Mouse (Mus musculus): ENCODE data around the gene Nudt22. TPM values are rescaled to one million over a fixed set of nuclear protein-coding genes. Genes with fewer than 3 reads are reported as not detected.

Nudt22 gene
- polyA plus RNA-seq, 1 experiment = 11.1 TPM

GRCm38 (mm10) chr19:6978639-6978974, 17.3 kb downstream of the Nudt22 start:
- Histone ChIP-seq H3K4me3 (ENCODE audit: insufficient read depth, low read length) (peak overlapping the region; percentile 74), H3K4me1 (ENCODE audit: control insufficient read depth, insufficient read depth, low read length) (peaks cover 22% of the 10 kb centered on the region), H3K27ac (ENCODE audit: insufficient read depth, low read depth, low read length) (peak overlapping the region; percentile 81)
- TF ChIP-seq POLR2A (IDR thresholded peaks at IDR 0.05; ENCODE audit: borderline replicate concordance, low read depth, low read length) = no peak
- TF ChIP-seq CTCF (IDR thresholded peaks at IDR 0.05; ENCODE audit: low read depth, low read length) = no peak

DNA sequence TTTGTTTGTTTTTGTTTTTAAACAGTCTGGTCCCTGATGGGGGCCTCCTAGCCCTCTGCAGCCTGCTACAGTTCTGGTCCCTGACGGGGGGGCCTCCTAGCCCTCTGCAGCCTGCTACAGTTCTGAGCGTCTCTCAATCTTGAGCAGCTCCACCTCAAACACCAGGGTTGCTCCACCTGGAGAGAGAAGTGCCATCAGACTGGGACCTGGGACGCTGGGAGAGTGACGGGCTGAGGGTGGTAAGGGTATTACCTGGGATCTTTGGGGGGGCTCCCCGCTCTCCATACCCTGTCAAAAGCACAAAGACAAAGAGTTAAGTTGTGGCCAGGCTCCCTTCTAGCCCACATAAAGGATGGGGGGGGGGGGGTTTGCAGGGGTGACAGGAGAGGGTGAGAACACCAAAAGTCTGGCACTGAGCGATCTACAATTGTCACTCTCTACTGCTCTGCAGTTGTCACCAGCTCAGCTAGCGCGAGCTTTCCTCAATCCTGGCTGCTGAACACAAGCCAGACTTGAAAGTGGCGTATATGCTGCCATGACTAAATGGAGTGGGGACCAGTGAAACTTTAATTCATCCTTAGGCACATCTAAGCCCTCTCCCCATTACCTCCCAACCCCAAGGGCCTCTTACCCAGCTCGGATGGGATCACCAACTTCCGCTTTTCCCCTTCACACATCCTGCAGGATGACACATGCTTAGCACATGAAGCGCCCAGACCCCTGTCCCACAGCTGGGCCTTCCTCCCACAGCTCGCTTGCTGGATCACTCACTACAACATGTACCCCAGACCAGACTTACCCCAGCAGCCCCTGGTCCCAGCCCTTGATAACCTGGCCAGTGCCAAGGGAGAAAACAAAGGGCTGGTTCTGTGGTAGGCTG, 17.9 kb downstream of the Nudt22 start:
- Histone ChIP-seq H3K4me3 (ENCODE audit: insufficient read depth, low read length) (peak overlapping the region; percentile 74), H3K4me1 (ENCODE audit: control insufficient read depth, insufficient read depth, low read length) (peaks cover 22% of the 10 kb centered on the region), H3K27ac (ENCODE audit: insufficient read depth, low read depth, low read length) (peak overlapping the region; percentile 81)
- TF ChIP-seq CTCF (IDR thresholded peaks at IDR 0.05; ENCODE audit: low read depth, low read length) (no peak), POLR2A (IDR thresholded peaks at IDR 0.05; ENCODE audit: borderline replicate concordance, low read depth, low read length) (no peak)

- Histone ChIP-seq H3K27ac (ENCODE audit: insufficient read depth, low read depth, low read length) (peak within 1 kb of the TSS; percentile 64), H3K4me1 (ENCODE audit: control insufficient read depth, insufficient read depth, low read length) (peaks cover 25% of the 10 kb centered on the region), H3K4me3 (ENCODE audit: insufficient read depth, low read length) (peak within 1 kb of the TSS; percentile 65)
- TF ChIP-seq POLR2A (IDR thresholded peaks at IDR 0.05; ENCODE audit: borderline replicate concordance, low read depth, low read length) (no peak), CTCF (IDR thresholded peaks at IDR 0.05; ENCODE audit: low read depth, low read length) (no peak)
Measured at GRCm38 (mm10) chr19:6975537-6976521, 20.1 kb downstream of the Nudt22 start, which contains the start of gene Plcb3. TSS of gene Plcb3 (minus strand) at chr19:6976470.

DNA sequence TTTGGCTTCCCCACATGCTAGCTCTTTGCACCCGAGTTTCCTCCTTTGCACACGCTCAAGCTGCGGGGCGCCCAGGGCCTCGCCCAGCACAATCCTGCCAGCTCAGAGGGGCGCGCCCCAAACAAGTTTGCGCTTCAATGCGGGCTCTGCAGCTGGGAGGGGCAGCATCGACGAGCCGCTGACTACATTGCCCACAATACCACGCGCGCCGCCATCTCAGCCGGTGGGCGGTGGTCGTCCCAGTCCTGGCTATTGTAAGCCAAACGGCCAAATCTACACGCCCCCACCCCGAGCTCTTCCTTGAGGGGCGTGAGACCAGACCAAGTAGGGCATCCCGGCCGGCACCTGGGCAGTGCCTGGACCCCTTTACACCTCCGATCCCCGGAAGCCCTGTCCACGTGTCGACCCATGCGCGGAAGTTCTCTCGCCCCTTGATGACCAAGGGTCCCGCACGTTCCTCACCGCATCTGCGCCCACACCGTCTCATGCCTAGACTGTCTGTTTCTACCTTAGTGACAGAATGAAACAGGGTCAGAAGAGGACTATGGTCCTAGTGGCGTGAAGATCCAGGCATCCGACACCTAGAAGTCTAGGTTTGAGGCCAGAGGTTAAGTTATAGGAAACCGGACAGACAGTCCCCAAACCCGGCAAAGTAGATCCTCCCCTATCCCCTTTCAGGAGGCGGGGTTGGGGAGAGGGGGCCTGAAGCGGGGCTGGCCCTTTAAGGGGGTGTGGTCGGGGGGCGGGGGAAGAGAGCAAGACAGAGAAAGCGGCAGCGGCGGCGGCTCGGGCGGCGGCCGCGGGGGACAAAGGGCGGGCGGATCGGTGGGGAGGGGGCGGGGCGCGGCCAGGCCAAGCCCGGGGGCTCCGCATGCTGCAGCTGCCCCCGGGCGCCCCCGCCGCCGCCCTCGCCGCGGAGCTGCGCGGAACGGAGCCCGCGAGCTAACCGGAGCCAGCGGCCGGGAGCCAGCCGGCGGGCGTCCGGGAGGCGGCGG, 21.4 kb downstream of the Nudt22 start, which contains the start of gene Ppp1r14b:
Gene Ppp1r14b (plus strand): TSS at position 758 of the 995 bp plus-strand sequence.
- TF ChIP-seq CTCF (IDR thresholded peaks at IDR 0.05; ENCODE audit: low read depth, low read length) (no peak), POLR2A (IDR thresholded peaks at IDR 0.05; ENCODE audit: borderline replicate concordance, low read depth, low read length) (no peak)
- Histone ChIP-seq H3K4me3 (ENCODE audit: insufficient read depth, low read length) (peak within 1 kb of the TSS; percentile 74), H3K27ac (ENCODE audit: insufficient read depth, low read depth, low read length) (peak within 1 kb of the TSS; percentile 75), H3K4me1 (ENCODE audit: control insufficient read depth, insufficient read depth, low read length) (peaks cover 29% of the 10 kb centered on the region)

DNA sequence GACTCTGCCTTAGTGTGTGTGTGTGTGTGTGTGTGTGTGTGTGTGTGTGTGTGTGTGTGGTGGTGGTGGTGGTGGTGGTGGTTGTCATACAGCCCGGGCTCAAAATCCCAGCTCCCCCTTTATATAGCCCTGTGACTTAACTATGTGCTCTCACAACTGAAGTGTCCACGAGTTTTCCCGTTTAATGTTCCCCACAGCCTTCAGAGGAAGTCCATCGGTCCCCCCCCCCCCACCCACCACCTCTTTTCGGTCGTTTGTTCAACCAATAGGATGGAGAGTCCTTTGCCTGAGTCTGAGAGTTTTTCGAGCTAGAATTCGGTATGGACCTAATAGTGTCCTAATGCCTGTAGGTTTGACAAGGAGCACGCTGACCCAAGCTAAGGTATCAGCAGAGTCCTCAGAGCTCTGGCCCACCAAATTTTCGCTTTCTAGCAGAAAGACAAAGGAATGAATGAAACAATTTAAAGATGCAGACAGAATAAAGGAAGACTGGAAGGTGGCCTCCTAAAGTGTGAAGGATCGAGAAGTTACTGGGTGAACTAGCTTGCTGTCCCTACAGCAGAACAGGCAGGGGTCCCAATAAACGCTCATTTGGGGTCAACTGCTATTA, 22.2 kb downstream of the Nudt22 start:
- no peak for TF ChIP-seq POLR2A (IDR thresholded peaks at IDR 0.05; ENCODE audit: borderline replicate concordance, low read depth, low read length)
- TF ChIP-seq CTCF (IDR thresholded peaks at IDR 0.05; ENCODE audit: low read depth, low read length) = no peak
- Histone ChIP-seq H3K27ac (ENCODE audit: insufficient read depth, low read depth, low read length) (peak overlapping the region; percentile 52), H3K4me1 (ENCODE audit: control insufficient read depth, insufficient read depth, low read length) (peaks cover 29% of the 10 kb centered on the region), H3K4me3 (ENCODE audit: insufficient read depth, low read length) (peak overlapping the region; percentile 74)

- Histone ChIP-seq H3K4me3 (ENCODE audit: insufficient read depth, low read length) (no peak overlapping the region), H3K27ac (ENCODE audit: insufficient read depth, low read depth, low read length) (no peak overlapping the region), H3K4me1 (ENCODE audit: control insufficient read depth, insufficient read depth, low read length) (peaks cover 24% of the 10 kb centered on the region)
- TF ChIP-seq CTCF (IDR thresholded peaks at IDR 0.05; ENCODE audit: low read depth, low read length) (no peak), POLR2A (IDR thresholded peaks at IDR 0.05; ENCODE audit: borderline replicate concordance, low read depth, low read length) (no peak)
Measured at GRCm38 (mm10) chr19:6972247-6972917, 23.5 kb downstream of the Nudt22 start.

DNA sequence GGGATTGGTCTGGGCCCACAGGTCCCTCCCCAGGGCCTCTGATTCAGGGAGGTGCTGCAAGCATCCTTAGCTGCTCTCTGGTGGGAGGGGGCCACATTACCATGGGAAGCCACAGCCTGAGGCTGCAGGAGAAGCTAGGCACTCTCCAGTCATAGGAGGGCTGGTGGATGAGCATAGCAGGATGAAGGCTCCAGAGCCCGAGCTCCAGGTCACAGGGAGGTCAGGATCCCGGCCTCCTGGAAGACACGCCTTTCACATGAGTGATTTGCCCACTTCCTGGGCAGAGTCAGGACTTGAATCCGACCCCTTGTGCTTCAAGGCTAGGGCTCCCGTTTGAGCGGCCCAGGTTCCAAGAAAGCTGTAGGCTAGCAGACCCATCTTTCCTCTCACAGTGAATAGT, 24.3 kb downstream of the Nudt22 start:
- no peak for TF ChIP-seq CTCF (IDR thresholded peaks at IDR 0.05; ENCODE audit: low read depth, low read length)
- TF ChIP-seq POLR2A (IDR thresholded peaks at IDR 0.05; ENCODE audit: borderline replicate concordance, low read depth, low read length) = no peak
- Histone ChIP-seq H3K4me3 (ENCODE audit: insufficient read depth, low read length) (no peak overlapping the region), H3K4me1 (ENCODE audit: control insufficient read depth, insufficient read depth, low read length) (peaks cover 22% of the 10 kb centered on the region), H3K27ac (ENCODE audit: insufficient read depth, low read depth, low read length) (no peak overlapping the region)

- Histone ChIP-seq H3K27ac (ENCODE audit: insufficient read depth, low read depth, low read length) (no peak overlapping the region), H3K4me3 (ENCODE audit: insufficient read depth, low read length) (no peak overlapping the region), H3K4me1 (ENCODE audit: control insufficient read depth, insufficient read depth, low read length) (peaks cover 22% of the 10 kb centered on the region)
- TF ChIP-seq CTCF (IDR thresholded peaks at IDR 0.05; ENCODE audit: low read depth, low read length) (no peak), POLR2A (IDR thresholded peaks at IDR 0.05; ENCODE audit: borderline replicate concordance, low read depth, low read length) (no peak)
Measured at GRCm38 (mm10) chr19:6970460-6971085, 25.3 kb downstream of the Nudt22 start.
